Mouse (Mus musculus) induced T-regulatory cell, adult 2 months (primary cell): ENCODE data around the gene Crtap.

Experiments used
- DNase-seq: peaks from one replicate; pipeline ENCODE4 v3.0.0-alpha.2; 2012; ENCODE audit warnings: low read depth

Gene Crtap

GRCm38 (mm10) chr9:114389905-114390748 lies at the start of gene Crtap:
Crtap (minus strand) TSS chr9:114390675.
- peak; percentile 86 for DNase-seq

GRCm38 (mm10) chr9:114435668-114436067 lies 45.2 kb upstream of the Crtap start:
- peak; percentile 76 for DNase-seq

- DNase-seq = peak; percentile 29
Observed at GRCm38 (mm10) chr9:114428103-114428834, 37.8 kb upstream of the Crtap start.

GRCm38 (mm10) chr9:114427425-114427824 lies 37.0 kb upstream of the Crtap start:
- DNase-seq = peak; percentile 81

- DNase-seq = peak; percentile 74
Observed at GRCm38 (mm10) chr9:114426201-114426600, 35.7 kb upstream of the Crtap start.

- no peak for DNase-seq
Observed at GRCm38 (mm10) chr9:114425576-114425975, 35.1 kb upstream of the Crtap start.

- peak; percentile 94 for DNase-seq
Observed at GRCm38 (mm10) chr9:114421797-114422196, 31.3 kb upstream of the Crtap start.

GRCm38 (mm10) chr9:114421045-114421444 lies 30.6 kb upstream of the Crtap start:
- no peak for DNase-seq

GRCm38 (mm10) chr9:114420443-114420842 lies 30.0 kb upstream of the Crtap start:
- DNase-seq = peak; percentile 49

- DNase-seq = peak; percentile 96
Observed at GRCm38 (mm10) chr9:114418187-114418586, 27.7 kb upstream of the Crtap start.

- DNase-seq = peak; percentile 40
Observed at GRCm38 (mm10) chr9:114416646-114417517, 26.4 kb upstream of the Crtap start.

GRCm38 (mm10) chr9:114415701-114416100 lies 25.2 kb upstream of the Crtap start:
- DNase-seq = peak; percentile 91

- no peak for DNase-seq
Observed at GRCm38 (mm10) chr9:114413866-114414265, 23.4 kb upstream of the Crtap start.

- DNase-seq = no peak
Observed at GRCm38 (mm10) chr9:114412406-114412805, 21.9 kb upstream of the Crtap start.

GRCm38 (mm10) chr9:114411295-114411694 lies 20.8 kb upstream of the Crtap start:
- no peak for DNase-seq

GRCm38 (mm10) chr9:114410313-114410862 lies 19.9 kb upstream of the Crtap start:
- DNase-seq = no peak

- DNase-seq = no peak
Observed at GRCm38 (mm10) chr9:114407676-114408075, 17.2 kb upstream of the Crtap start.

GRCm38 (mm10) chr9:114401685-114402080 lies 11.2 kb upstream of the Crtap start:
- DNase-seq = peak; percentile 73

- DNase-seq = peak; percentile 92
Observed at GRCm38 (mm10) chr9:114400949-114401684, 10.6 kb upstream of the Crtap start, which contains the start of the genes Glb1 and Tmppe. Glb1 (plus strand) TSS chr9:114401076. Tmppe (plus strand) TSS chr9:114401105.

GRCm38 (mm10) chr9:114400588-114400948 lies 10.1 kb upstream of the Crtap start:
- no peak for DNase-seq

GRCm38 (mm10) chr9:114399680-114400079 lies 9.2 kb upstream of the Crtap start:
- no peak for DNase-seq
